Mouse (Mus musculus) thymus, adult 2 months (tissue): ENCODE data around the gene Efcab6. TPM values are rescaled to one million over a fixed set of nuclear protein-coding genes. Genes with fewer than 3 reads are reported as not detected.

ENCODE experiments used
- DNase-seq: peaks from one replicate; pipeline ENCODE4 v3.0.0; 2021
- H3K27ac ChIP-seq: fragments of 200-500 bp; 2 replicates; pipeline ENCODE4 v1.5.1; 2012; ENCODE audit warnings: low read length, control low read depth; ENCODE audit not compliant: control insufficient read depth, insufficient read depth
- H3K27me3 ChIP-seq: fragments of 200-500 bp; 2 replicates; pipeline ENCODE4 v1.6.1; 2012; ENCODE audit warnings: mild to moderate bottlenecking, low read length, moderate library complexity, mixed read lengths; ENCODE audit not compliant: control insufficient read depth, insufficient read depth
- H3K36me3 ChIP-seq: fragments of 200-500 bp; 2 replicates; pipeline ENCODE4 v1.6.1; 2012; ENCODE audit warnings: mild to moderate bottlenecking, low read length, moderate library complexity; ENCODE audit not compliant: control insufficient read depth, insufficient read depth
- H3K4me1 ChIP-seq: fragments of 200-500 bp; replicated peaks from 2 replicates; pipeline ENCODE4 v1.6.1; 2012; ENCODE audit warnings: low read length; ENCODE audit not compliant: control insufficient read depth, insufficient read depth
- H3K4me3 ChIP-seq: fragments of 200-500 bp; 2 replicates; pipeline ENCODE4 v1.5.1; 2012; ENCODE audit warnings: mild to moderate bottlenecking, low read length, control low read depth, moderate library complexity; ENCODE audit not compliant: control insufficient read depth, insufficient read depth
- CTCF ChIP-seq: fragments of 200-500 bp; IDR thresholded peaks from 2 replicates; pipeline ENCODE4 v1.5.1; 2012; ENCODE audit warnings: mild to moderate bottlenecking, control low read depth, low read length, moderate library complexity, borderline replicate concordance; ENCODE audit not compliant: control insufficient read depth, poor library complexity, insufficient read depth; ENCODE audit errors: extremely low read depth
- POLR2A ChIP-seq: fragments of 200-500 bp; IDR thresholded peaks from 2 replicates; pipeline ENCODE4 v1.6.1; 2012; ENCODE audit warnings: mild to moderate bottlenecking, low read length, control low read depth, moderate library complexity; ENCODE audit not compliant: control insufficient read depth, poor library complexity, insufficient read depth; ENCODE audit errors: extremely low read depth
- WGBS: fragments of 180-500 bp; shearing (Covaris S2); methylation state at CpG from one replicate; pipeline ENCODE4 v1.1.7; 2018; 5-methylcytosine and 5-hydroxymethylcytosine counted together
- polyA plus RNA-seq: library from polyadenylated mRNA; depleted of rRNA; stranded (reverse); fragments of >200 nt; gene quantifications from 2 replicates; pipeline ENCODE4 v1.2.3, GENCODE M21; 2012

Gene Efcab6
- polyA plus RNA-seq, 1 experiment: 0.13 TPM

DNA sequence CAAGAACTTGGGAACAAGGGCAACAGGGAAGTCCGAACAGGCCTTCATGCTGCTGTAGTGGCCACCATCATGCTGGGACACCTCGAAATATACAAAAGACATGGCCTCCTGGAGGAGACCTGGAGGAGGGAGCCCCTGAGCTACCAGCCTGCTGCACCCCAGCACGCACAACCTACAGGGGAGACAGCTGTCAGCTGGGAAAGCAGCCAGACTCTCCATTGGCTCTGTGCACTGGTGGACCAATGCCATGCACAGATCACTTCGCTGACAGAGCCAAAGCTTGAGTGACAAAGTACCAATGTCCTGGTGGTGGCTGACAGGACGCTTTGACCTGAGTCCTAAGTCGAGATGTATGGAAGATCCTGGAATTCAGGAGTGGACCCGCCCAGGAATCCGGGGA lies 30.9 kb upstream of the Efcab6 start:
- no peak for TF ChIP-seq POLR2A
- TF ChIP-seq CTCF: no peak
- H3K27me3 ChIP-seq: no peaks in the 10 kb centered on the region
- WGBS: 89% methylated on average over 8 of the region's 8 CpGs
- H3K4me3 ChIP-seq: no peak overlapping the region
- DNase-seq: no peak
- H3K4me1 ChIP-seq: no peaks in the 10 kb centered on the region
- H3K27ac ChIP-seq: no peak overlapping the region
- no peaks in the 10 kb centered on the region for H3K36me3 ChIP-seq

DNA sequence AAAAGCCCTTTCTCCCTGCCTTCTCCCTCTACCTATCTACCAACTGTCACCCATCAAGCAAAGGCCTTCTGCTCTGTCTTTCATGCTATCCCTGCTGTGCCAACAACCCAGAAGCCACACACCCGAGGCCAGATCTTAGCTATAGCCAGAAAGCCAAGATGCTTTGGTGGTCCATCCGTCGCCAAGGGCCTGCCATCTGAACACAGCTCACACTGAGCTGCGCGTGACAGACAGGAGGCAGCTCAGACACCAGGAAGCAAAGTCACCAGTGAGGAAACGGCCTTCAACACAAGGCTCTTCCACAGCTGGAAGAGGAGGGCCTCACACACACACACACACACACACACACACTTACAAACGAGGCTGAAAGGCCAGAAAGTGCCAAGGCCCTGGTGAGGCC lies 29.7 kb upstream of the Efcab6 start:
- 52% methylated on average over 7 of the region's 7 CpGs for WGBS
- DNase-seq: no peak
- Histone ChIP-seq H3K36me3 (no peaks in the 10 kb centered on the region), H3K4me3 (no peak overlapping the region), H3K4me1 (no peaks in the 10 kb centered on the region), H3K27me3 (no peaks in the 10 kb centered on the region), H3K27ac (no peak overlapping the region)
- TF ChIP-seq CTCF (no peak), POLR2A (no peak)

DNA sequence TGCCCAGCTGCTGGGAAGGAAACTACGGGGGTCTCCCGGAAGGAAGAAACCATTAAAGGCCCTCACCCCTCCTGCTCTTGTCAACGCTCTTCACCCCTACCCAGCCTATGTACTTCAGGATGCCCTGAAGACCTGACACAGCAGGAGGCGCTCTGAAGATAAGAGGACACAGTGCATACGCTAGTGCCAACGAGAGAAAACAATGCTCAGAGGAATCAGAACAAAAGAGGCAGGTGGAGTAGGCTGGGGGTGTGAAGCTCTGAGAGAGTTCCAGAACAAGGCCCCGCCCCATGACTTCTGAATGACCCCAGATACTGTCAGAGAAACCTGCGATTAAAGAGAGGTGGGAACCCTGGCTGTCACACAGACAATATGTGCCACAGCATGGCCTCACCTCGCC lies 21.6 kb upstream of the Efcab6 start:
- no peaks in the 10 kb centered on the region for H3K27me3 ChIP-seq
- 48% methylated on average over 9 of the region's 9 CpGs for WGBS

DNA sequence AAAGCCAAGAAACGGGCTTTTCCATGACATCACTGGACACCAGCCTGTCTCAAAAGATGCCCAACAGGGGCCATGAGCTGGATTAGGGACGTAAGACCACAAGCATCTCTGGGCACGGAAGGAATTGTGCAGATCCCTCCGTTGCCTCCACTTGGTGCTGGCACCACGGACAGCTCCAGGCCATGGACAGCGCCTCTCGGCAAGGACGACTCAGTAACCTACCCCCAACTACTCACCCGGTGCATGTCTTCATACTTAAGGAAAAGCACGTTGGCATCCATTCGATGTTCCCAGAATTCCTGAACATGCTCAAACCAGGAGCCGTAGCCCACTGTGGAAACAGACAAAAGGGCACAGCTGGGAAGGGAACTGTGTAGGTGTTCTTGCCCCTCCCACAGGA lies 21.2 kb upstream of the Efcab6 start:
- no peak overlapping the region for H3K4me3 ChIP-seq
- DNase-seq: no peak

More for the DNA sequence above, 21.6 kb upstream of the Efcab6 start:
- H3K27ac ChIP-seq: no peak overlapping the region
- no peaks in the 10 kb centered on the region for H3K36me3 ChIP-seq
- DNase-seq: no peak
- no peak overlapping the region for H3K4me3 ChIP-seq
- TF ChIP-seq CTCF (no peak), POLR2A (no peak)
- no peaks in the 10 kb centered on the region for H3K4me1 ChIP-seq

DNA sequence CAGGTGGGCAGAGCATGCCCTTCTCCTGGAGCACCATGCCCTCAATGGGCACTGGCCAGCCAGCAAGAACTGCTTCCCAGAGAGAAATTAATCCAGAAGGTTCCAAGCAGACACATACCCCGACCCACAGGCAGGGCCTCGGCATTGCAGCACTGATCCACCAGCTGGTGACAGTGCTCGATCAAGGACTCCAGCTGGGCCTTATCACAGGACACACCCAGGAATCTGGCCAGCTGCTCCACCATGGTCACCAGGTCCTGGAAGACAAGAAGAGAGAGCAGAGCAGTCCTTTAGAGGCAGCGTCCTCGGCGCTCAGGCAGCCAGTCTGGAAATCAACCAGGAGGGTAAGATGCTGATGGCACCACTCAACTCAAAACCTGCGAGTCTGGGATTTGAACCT lies 14.9 kb upstream of the Efcab6 start:
- Histone ChIP-seq H3K27ac (no peak overlapping the region), H3K27me3 (no peaks in the 10 kb centered on the region), H3K4me3 (no peak overlapping the region), H3K4me1 (no peaks in the 10 kb centered on the region), H3K36me3 (no peaks in the 10 kb centered on the region)
- 80% methylated on average over 7 of the region's 7 CpGs for WGBS
- DNase-seq: no peak
- TF ChIP-seq POLR2A (no peak), CTCF (no peak)

More for the DNA sequence above, 21.2 kb upstream of the Efcab6 start:
- 35% methylated on average over 12 of the region's 12 CpGs for WGBS
- Histone ChIP-seq H3K4me1 (no peaks in the 10 kb centered on the region), H3K27me3 (no peaks in the 10 kb centered on the region), H3K27ac (no peak overlapping the region), H3K36me3 (no peaks in the 10 kb centered on the region)
- TF ChIP-seq POLR2A: no peak
- TF ChIP-seq CTCF: no peak

DNA sequence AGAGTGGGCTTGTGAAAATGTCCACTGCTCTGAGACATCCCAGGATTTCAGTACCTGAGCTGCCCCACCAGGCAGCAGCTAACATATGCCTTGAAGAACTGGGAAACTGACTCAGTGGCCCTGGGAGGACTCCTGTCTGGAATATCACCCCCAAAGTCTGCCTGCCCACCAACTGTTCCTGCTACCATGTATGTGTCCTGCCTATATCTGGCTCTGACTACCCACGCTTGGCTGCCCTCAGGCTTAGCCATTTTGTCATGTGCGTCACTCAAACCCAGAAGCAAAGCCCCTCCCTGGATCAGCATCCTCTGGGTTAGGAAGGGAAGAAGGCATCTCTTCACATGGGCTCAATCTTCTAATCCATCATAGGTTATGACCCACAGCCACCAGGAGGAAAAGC lies 14.3 kb upstream of the Efcab6 start:
- TF ChIP-seq CTCF: no peak
- TF ChIP-seq POLR2A: no peak
- DNase-seq: no peak
- 93% methylated on average over 2 of the region's 2 CpGs for WGBS

DNA sequence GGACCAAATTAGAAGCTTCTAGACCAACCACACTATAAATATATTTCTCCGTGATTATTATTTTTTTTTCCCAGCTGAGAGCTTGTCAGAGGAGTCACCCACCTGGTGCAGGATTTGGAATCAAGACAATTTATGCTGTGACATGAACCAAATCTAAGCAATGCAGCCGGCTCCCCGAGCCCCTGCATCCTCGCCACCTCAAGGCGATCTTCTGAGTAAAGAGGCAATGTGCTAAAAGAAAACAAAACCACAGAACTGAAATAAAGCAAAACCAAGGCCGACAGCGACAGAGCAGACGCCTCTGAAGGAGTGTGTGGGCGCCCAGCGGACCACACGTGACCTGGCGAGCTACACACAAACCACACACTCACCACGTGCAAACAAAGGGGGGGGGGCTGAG lies 13.5 kb upstream of the Efcab6 start:
- 6% methylated on average over 13 of the region's 13 CpGs for WGBS

More for the DNA sequence above, 14.3 kb upstream of the Efcab6 start:
- Histone ChIP-seq H3K27ac (no peak overlapping the region), H3K4me1 (no peaks in the 10 kb centered on the region), H3K36me3 (no peaks in the 10 kb centered on the region), H3K4me3 (no peak overlapping the region), H3K27me3 (no peaks in the 10 kb centered on the region)

More for the DNA sequence above, 13.5 kb upstream of the Efcab6 start:
- Histone ChIP-seq H3K4me1 (no peaks in the 10 kb centered on the region), H3K36me3 (no peaks in the 10 kb centered on the region), H3K27ac (no peak overlapping the region), H3K4me3 (no peak overlapping the region), H3K27me3 (no peaks in the 10 kb centered on the region)
- no peak for TF ChIP-seq CTCF
- TF ChIP-seq POLR2A: no peak
- no peak for DNase-seq
